Mouse (Mus musculus): ENCODE data around the gene Clcn2. TPM values are rescaled to one million over a fixed set of nuclear protein-coding genes. Genes with fewer than 3 reads are reported as not detected.

Gene Clcn2
- polyA plus RNA-seq (2012; rRNA removed), result 8.5 and 12.1 TPM in 2 replicates

DNA sequence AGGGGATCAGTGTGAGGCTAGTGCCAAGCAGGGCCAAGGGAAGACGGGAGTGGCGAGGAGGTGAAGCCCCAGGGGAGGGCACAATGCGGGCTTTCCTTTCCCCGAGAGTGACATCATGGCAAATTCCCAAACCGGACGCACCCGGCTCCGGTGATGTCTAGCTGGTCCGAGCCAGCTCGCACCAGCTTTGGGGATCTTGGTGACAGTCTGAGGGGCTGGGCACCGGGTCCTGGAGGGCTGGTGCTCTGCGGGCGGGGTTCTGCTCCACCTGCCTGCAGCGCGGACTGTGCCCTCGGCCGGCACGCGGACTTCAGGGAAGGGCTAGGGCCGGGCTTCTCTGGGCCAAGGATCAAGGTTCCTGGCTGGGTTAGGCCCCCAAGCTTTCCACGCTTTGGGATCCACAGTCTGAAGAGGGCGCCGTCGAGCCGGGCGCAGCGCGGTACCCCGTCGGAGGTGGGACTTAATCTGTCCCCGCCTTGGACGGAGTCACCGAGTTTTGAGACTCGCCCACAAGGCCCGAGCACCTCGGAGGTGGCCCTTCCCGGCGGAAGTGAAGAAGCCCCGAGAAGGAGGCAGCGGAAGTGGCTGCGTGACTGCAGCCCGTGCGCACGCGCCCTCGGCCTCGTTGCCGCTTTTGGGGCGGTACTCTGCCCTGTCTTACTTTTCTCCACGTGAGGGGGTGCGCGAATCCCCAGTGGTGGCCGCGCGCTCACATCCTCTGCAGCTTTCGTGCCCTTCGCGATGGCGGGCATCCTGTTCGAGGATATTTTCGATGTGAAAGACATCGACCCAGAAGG is at the start of gene Clcn2, which contains the start of gene Polr2h:
TSS of gene Clcn2 (minus strand) at position 566 of the 797 bp plus-strand sequence.
TSS of gene Polr2h (plus strand) at position 485 of the 797 bp plus-strand sequence.
- peak within 1 kb of the TSS; percentile 84 for H3K27ac ChIP-seq (ENCODE audit: insufficient read depth, low read length)
- H3K27me3 ChIP-seq (ENCODE audit: control insufficient read depth, insufficient read depth, low read length), result no peaks in the 10 kb centered on the region
- H3K4me1 ChIP-seq (ENCODE audit: control insufficient read depth, insufficient read depth, insufficient read length), result peaks cover 4% of the 10 kb centered on the region; the same call in 1 of the 2 replicates
- peaks cover 2% of the 10 kb centered on the region for H3K36me3 ChIP-seq (ENCODE audit: control insufficient read depth, insufficient read depth, low read length)
- peak; percentile 94 for DNase-seq (ENCODE audit: low read depth in 1 of 2, low spot score in 2 of 2)
- WGBS, result under 1% methylated on average over 62 of the region's 62 CpGs
- peak; percentile 12; the same call in 1 of the 2 replicates for TF ChIP-seq POLR2A (IDR thresholded peaks at IDR 0.05; ENCODE audit: low read depth, low read length)
- TF ChIP-seq CTCF (IDR thresholded peaks at IDR 0.05; ENCODE audit: extremely low read depth, insufficient read depth, insufficient read length, insufficient replicate concordance), result peak; percentile 70; the same call in 1 of the 2 replicates
- peak within 1 kb of the TSS; percentile 74 for H3K4me3 ChIP-seq (ENCODE audit: extremely low read depth, insufficient read depth, insufficient read length)

DNA sequence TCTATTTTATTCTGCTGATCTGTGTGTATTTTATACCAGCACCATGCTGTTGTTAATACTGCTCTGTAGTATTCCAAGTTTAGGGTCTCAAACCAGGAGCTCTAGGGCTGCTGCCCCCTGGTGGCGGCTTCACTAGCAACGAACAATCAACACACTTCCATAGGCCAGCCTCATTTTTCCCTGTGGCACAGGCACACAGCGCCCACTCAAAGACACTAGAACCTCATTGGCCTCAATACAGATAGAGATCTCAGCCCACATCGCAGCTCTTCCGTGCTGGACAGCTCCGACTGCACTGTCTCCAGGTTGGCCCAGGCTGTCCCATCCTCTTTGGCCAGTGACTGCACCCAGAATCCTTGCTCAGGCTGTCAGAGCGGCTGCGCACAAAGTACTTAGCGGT is 47.7 kb upstream of the Clcn2 start:
- peak; percentile 63; the same call in 1 of the 2 replicates for TF ChIP-seq CTCF (IDR thresholded peaks at IDR 0.05; ENCODE audit: extremely low read depth, insufficient read depth, insufficient read length, insufficient replicate concordance)
- TF ChIP-seq POLR2A (IDR thresholded peaks at IDR 0.05; ENCODE audit: low read depth, low read length), result no peak
- Histone ChIP-seq H3K4me1 (ENCODE audit: control insufficient read depth, insufficient read depth, insufficient read length) (no peaks in the 10 kb centered on the region), H3K36me3 (ENCODE audit: control insufficient read depth, insufficient read depth, low read length) (no peaks in the 10 kb centered on the region), H3K27ac (ENCODE audit: insufficient read depth, low read length) (no peak overlapping the region), H3K4me3 (ENCODE audit: extremely low read depth, insufficient read depth, insufficient read length) (no peak overlapping the region), H3K27me3 (ENCODE audit: control insufficient read depth, insufficient read depth, low read length) (no peaks in the 10 kb centered on the region)
- 48% methylated on average over 9 of the region's 9 CpGs for WGBS
- peak; percentile 4 to 33 for DNase-seq (ENCODE audit: low read depth in 1 of 2, low spot score in 2 of 2)

DNA sequence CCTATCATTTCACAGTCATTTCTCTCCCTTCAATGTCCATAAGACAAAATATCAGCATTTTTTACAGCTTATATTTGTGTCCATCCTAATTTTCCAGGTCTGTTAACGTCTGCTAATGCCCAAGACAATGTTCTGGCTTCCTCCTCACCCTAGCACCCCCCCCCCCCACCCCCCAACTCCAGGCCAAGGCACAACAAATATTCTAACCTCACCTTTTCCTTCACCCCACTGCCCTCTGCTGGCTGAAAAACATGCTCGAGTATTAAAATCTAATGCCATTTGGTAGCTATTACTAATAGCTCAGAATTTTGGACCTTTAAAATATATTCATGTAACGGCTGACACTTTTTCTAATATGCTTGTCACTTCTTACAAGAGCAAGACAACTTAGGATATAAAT is 44.1 kb upstream of the Clcn2 start:
- H3K36me3 ChIP-seq (ENCODE audit: control insufficient read depth, insufficient read depth, low read length), result no peaks in the 10 kb centered on the region
- WGBS, result 13% methylated on average over 3 of the region's 3 CpGs
- DNase-seq (ENCODE audit: low read depth in 1 of 2, low spot score in 2 of 2), result peak; percentile 7 to 28
- H3K27ac ChIP-seq (ENCODE audit: insufficient read depth, low read length), result no peak overlapping the region
- TF ChIP-seq POLR2A (IDR thresholded peaks at IDR 0.05; ENCODE audit: low read depth, low read length) (no peak), CTCF (IDR thresholded peaks at IDR 0.05; ENCODE audit: extremely low read depth, insufficient read depth, insufficient read length, insufficient replicate concordance) (no peak)
- H3K27me3 ChIP-seq (ENCODE audit: control insufficient read depth, insufficient read depth, low read length), result no peaks in the 10 kb centered on the region
- H3K4me1 ChIP-seq (ENCODE audit: control insufficient read depth, insufficient read depth, insufficient read length), result no peaks in the 10 kb centered on the region
- H3K4me3 ChIP-seq (ENCODE audit: extremely low read depth, insufficient read depth, insufficient read length), result no peak overlapping the region

DNA sequence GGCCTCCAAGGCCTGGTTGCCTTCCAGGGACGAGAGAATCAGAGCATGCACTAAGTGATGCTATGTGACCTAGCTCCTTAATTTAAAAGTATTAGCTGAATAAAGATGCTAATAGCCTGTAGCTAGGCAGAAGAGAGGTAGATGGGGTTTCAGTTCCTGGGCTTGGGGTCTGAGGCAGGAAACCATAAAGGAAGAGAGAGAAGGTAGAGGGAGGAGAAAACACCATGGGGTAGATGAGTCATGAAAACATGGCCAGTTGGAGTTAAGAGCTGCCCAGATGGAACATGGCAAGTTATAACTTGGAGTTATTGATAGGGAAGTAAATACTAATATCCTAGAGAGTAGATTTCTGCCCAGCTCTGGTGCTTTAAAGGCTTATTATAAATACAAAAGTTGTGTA is 39.8 kb upstream of the Clcn2 start:
- H3K27ac ChIP-seq (ENCODE audit: insufficient read depth, low read length), result no peak overlapping the region
- H3K36me3 ChIP-seq (ENCODE audit: control insufficient read depth, insufficient read depth, low read length), result no peaks in the 10 kb centered on the region
- H3K4me1 ChIP-seq (ENCODE audit: control insufficient read depth, insufficient read depth, insufficient read length), result no peaks in the 10 kb centered on the region
- H3K27me3 ChIP-seq (ENCODE audit: control insufficient read depth, insufficient read depth, low read length), result no peaks in the 10 kb centered on the region
- no peak overlapping the region for H3K4me3 ChIP-seq (ENCODE audit: extremely low read depth, insufficient read depth, insufficient read length)
- 66% methylated on average over 1 of the region's 1 CpGs for WGBS
- TF ChIP-seq CTCF (IDR thresholded peaks at IDR 0.05; ENCODE audit: extremely low read depth, insufficient read depth, insufficient read length, insufficient replicate concordance) (no peak), POLR2A (IDR thresholded peaks at IDR 0.05; ENCODE audit: low read depth, low read length) (no peak)
- DNase-seq (ENCODE audit: low read depth in 1 of 2, low spot score in 2 of 2), result no peak

DNA sequence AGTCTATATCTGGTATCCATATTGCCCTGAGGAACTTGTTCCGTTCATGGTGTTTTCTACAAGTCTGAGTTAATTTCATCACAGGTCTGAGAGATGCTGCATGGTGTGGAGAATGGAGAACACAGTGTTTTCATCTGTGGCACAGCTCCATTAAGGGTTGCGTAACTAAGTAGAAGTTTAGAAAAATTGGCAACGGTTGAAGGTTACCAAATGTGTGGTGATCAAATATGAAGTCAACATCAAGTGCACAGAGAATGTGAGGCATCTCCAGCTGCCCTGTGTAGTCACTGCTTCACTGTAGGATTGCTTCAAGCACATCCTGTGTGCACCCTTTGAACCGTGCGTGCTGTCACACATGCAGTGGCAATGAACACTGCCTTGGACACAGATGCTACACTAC is 38.5 kb upstream of the Clcn2 start:
- DNase-seq (ENCODE audit: low read depth in 1 of 2, low spot score in 2 of 2), result no peak

DNA sequence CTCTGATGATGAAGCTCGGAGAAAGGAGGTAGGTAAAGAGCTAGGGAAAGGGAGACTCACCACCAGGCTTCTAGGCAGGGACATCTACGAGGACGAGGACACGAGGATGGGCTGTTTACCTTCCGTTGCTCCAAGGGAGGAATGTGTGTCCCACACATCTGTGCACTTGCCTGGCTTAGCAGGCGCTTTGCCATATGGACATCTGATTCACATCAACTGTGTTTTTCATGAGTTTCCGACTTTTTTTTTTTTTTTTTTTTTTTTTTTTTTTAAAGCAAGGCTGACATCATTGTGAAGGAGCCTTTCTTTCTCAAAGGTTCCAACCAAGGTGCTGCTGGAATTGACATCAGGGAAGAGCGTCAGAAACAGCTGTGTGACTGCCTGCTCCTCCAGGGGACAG is 33.0 kb upstream of the Clcn2 start:
- no peak overlapping the region for H3K4me3 ChIP-seq (ENCODE audit: extremely low read depth, insufficient read depth, insufficient read length)
- DNase-seq (ENCODE audit: low read depth in 1 of 2, low spot score in 2 of 2), result no peak
- H3K4me1 ChIP-seq (ENCODE audit: control insufficient read depth, insufficient read depth, insufficient read length), result no peaks in the 10 kb centered on the region
- no peaks in the 10 kb centered on the region for H3K36me3 ChIP-seq (ENCODE audit: control insufficient read depth, insufficient read depth, low read length)
- no peaks in the 10 kb centered on the region for H3K27me3 ChIP-seq (ENCODE audit: control insufficient read depth, insufficient read depth, low read length)
- WGBS, result 80% methylated on average over 8 of the region's 8 CpGs
- no peak overlapping the region for H3K27ac ChIP-seq (ENCODE audit: insufficient read depth, low read length)
- TF ChIP-seq CTCF (IDR thresholded peaks at IDR 0.05; ENCODE audit: extremely low read depth, insufficient read depth, insufficient read length, insufficient replicate concordance), result no peak
- no peak for TF ChIP-seq POLR2A (IDR thresholded peaks at IDR 0.05; ENCODE audit: low read depth, low read length)

More for the DNA sequence above, 38.5 kb upstream of the Clcn2 start:
- WGBS, result 82% methylated on average over 5 of the region's 5 CpGs
- Histone ChIP-seq H3K4me3 (ENCODE audit: extremely low read depth, insufficient read depth, insufficient read length) (no peak overlapping the region), H3K27me3 (ENCODE audit: control insufficient read depth, insufficient read depth, low read length) (no peaks in the 10 kb centered on the region), H3K36me3 (ENCODE audit: control insufficient read depth, insufficient read depth, low read length) (no peaks in the 10 kb centered on the region), H3K4me1 (ENCODE audit: control insufficient read depth, insufficient read depth, insufficient read length) (no peaks in the 10 kb centered on the region), H3K27ac (ENCODE audit: insufficient read depth, low read length) (no peak overlapping the region)
- TF ChIP-seq CTCF (IDR thresholded peaks at IDR 0.05; ENCODE audit: extremely low read depth, insufficient read depth, insufficient read length, insufficient replicate concordance) (no peak), POLR2A (IDR thresholded peaks at IDR 0.05; ENCODE audit: low read depth, low read length) (no peak)

DNA sequence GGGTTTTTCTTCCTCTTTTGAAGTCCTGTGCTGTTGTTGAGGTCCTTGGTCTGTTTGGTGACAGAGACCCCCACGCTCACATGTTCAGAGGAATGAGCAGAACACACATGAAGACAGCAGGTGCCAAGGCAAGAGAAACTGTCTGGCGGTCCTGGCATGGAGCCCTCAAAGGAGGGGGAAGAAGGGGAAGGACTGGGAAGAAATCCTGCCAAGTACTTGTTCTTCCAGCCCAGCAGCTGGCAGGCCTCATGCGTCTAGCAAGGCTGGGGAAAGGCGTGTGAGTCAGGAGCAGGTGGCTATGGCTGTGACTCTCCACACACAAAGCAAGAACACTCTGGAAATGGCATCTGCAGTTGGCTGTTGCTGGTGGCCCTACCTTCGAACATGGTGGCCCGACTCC is 29.1 kb upstream of the Clcn2 start:
- H3K27me3 ChIP-seq (ENCODE audit: control insufficient read depth, insufficient read depth, low read length), result no peaks in the 10 kb centered on the region
- 54% methylated on average over 6 of the region's 6 CpGs for WGBS
- H3K4me3 ChIP-seq (ENCODE audit: extremely low read depth, insufficient read depth, insufficient read length), result no peak overlapping the region
- TF ChIP-seq CTCF (IDR thresholded peaks at IDR 0.05; ENCODE audit: extremely low read depth, insufficient read depth, insufficient read length, insufficient replicate concordance), result no peak
- TF ChIP-seq POLR2A (IDR thresholded peaks at IDR 0.05; ENCODE audit: low read depth, low read length), result no peak
- no peak for DNase-seq (ENCODE audit: low read depth in 1 of 2, low spot score in 2 of 2)
- H3K4me1 ChIP-seq (ENCODE audit: control insufficient read depth, insufficient read depth, insufficient read length), result no peaks in the 10 kb centered on the region
- H3K27ac ChIP-seq (ENCODE audit: insufficient read depth, low read length), result no peak overlapping the region
- no peaks in the 10 kb centered on the region for H3K36me3 ChIP-seq (ENCODE audit: control insufficient read depth, insufficient read depth, low read length)

Data from spleen, adult 2 months (tissue).